In the genomic region with DNA sequence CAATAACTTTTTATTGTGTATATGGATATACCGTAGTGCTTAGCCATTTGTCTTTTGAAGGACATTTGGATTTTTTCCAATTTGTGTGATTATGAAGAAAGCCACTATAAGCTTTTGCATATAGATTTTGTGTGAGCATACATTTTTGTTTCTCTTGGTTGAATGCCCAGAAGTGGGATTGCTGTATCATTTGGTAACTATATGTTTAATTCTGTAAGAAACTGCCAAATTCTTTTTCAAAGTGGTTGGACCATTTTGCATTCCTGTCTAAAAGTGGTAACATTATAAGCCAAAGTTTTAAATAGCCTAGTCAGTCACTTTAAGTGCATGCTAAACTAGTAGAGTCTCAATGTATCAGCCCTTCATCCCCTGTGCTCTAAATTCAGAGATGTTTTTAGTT, we compare ENCODE assay signal across 22 mouse cellular contexts. TPM values are rescaled to one million over a fixed set of nuclear protein-coding genes. Genes with fewer than 3 reads are reported as not detected.
DNase-seq lines count a peak whose midpoint lies in the region; ATAC-seq and TF ChIP-seq lines count a peak whose summit lies in the region.
"Had no signal": no experiment of that assay in that cellular context is flagged by ENCODE, and none has a peak within 500 bp of the region (broad histone marks: within the 10 kb centered on the region; RNA-seq: fewer than 3 reads in every experiment).

No protein-coding gene starts in this region.

- ATAC-seq in forebrain, postnatal 0 days, result peak; percentile 19; the same call in 1 of the 2 replicates
- no peak for ATAC-seq in forebrain, embryonic 12.5 days (ENCODE audit: low FRiP score)
- ATAC-seq in lung, embryonic 14.5 days (ENCODE audit: insufficient read depth), result no peak
- ATAC-seq: hindbrain, postnatal 0 days had no signal

- DNase-seq in forebrain, postnatal 0 days, result peak; percentile 46
- peak; percentile 75 for DNase-seq in lung, embryonic 14.5 days
- DNase-seq in lung, postnatal 14 days, result no peak
- DNase-seq in brain, adult 2 months (ENCODE audit: low read depth, low spot score), result peak; percentile 64
- DNase-seq in telencephalon, adult 2 months (ENCODE audit: low read depth, low spot score), result peak; percentile 72
- DNase-seq in heart, postnatal 36 days, result no peak
- DNase-seq: adrenal gland, adult 2 months; adrenal gland, postnatal 25 days; cerebellum, adult 2 months; cerebellum, postnatal 14 days; embryo, embryonic 11 days; gastrocnemius, postnatal 10 days; heart, adult 18-20 months; heart, postnatal 10 days had no signal

- TF ChIP-seq CTCF in forebrain, postnatal 0 days (IDR thresholded peaks at IDR 0.05; ENCODE audit: low read depth), result no peak
- no peak for TF ChIP-seq CTCF in lung, embryonic 14.5 days (IDR thresholded peaks at IDR 0.05; ENCODE audit: low read depth)

- H3K9me3 ChIP-seq in forebrain, postnatal 0 days (ENCODE audit: low read length), result no peaks in the 10 kb centered on the region
- no peaks in the 10 kb centered on the region for H3K9me3 ChIP-seq in forebrain, embryonic 12.5 days
- H3K9me3 ChIP-seq in lung, embryonic 14.5 days (ENCODE audit: low read depth, low read length), result no peaks in the 10 kb centered on the region
- H3K9me3 ChIP-seq: embryonic facial prominence, embryonic 12.5 days; heart, embryonic 10.5 days; hindbrain, embryonic 13.5 days had no signal

- peaks cover 15% of the 10 kb centered on the region for H3K4me1 ChIP-seq in forebrain, postnatal 0 days (ENCODE audit: insufficient read depth)
- H3K4me1 ChIP-seq in forebrain, embryonic 12.5 days, result peaks cover 39% of the 10 kb centered on the region
- H3K4me1 ChIP-seq in lung, embryonic 14.5 days (ENCODE audit: insufficient read depth), result no peaks in the 10 kb centered on the region

- no peak overlapping the region for H3K27ac ChIP-seq in forebrain, postnatal 0 days (ENCODE audit: low read depth, low read length)
- no peak overlapping the region for H3K27ac ChIP-seq in forebrain, embryonic 12.5 days
- no peak overlapping the region; the same call in 1 of the 2 replicates for H3K27ac ChIP-seq in lung, embryonic 14.5 days (ENCODE audit: low read depth)
- H3K27ac ChIP-seq: embryonic facial prominence, embryonic 12.5 days; forebrain, embryonic 10.5 days; heart, embryonic 10.5 days; hindbrain, embryonic 13.5 days; hindbrain, postnatal 0 days had no signal

- no peak overlapping the region for H3K4me3 ChIP-seq in forebrain, postnatal 0 days (ENCODE audit: low read depth, low read length)
- no peak overlapping the region for H3K4me3 ChIP-seq in forebrain, embryonic 12.5 days (replicated peaks)
- H3K4me3 ChIP-seq in lung, embryonic 14.5 days (ENCODE audit: low read depth, low read length), result no peak overlapping the region
- H3K4me3 ChIP-seq: embryonic facial prominence, embryonic 12.5 days; erythroblast, embryonic 14.5 days; forebrain, embryonic 10.5 days; heart, embryonic 10.5 days; hindbrain, embryonic 13.5 days had no signal

- H3K9ac ChIP-seq in forebrain, postnatal 0 days, result no peak overlapping the region
- H3K9ac ChIP-seq in forebrain, embryonic 12.5 days, result no peak overlapping the region
- no peak overlapping the region for H3K9ac ChIP-seq in lung, embryonic 14.5 days
- H3K9ac ChIP-seq: embryonic facial prominence, embryonic 12.5 days; hindbrain, embryonic 13.5 days had no signal

- H3K36me3 ChIP-seq in forebrain, postnatal 0 days (ENCODE audit: insufficient read depth), result peaks cover 17% of the 10 kb centered on the region
- peaks cover 29% of the 10 kb centered on the region for H3K36me3 ChIP-seq in forebrain, embryonic 12.5 days (replicated peaks)
- H3K36me3 ChIP-seq in lung, embryonic 14.5 days (ENCODE audit: insufficient read depth), result no peaks in the 10 kb centered on the region
- H3K36me3 ChIP-seq: heart, embryonic 10.5 days had no signal

- WGBS in forebrain, postnatal 0 days, result 65% methylated on average over 1 of the region's 1 CpGs
- WGBS in forebrain, embryonic 12.5 days, result 96% methylated on average over 1 of the region's 1 CpGs
- 46% methylated on average over 1 of the region's 1 CpGs for WGBS in lung, embryonic 14.5 days

- intact Hi-C loops in heart, postnatal 36 days (cut with DNase I), result no loop called here

- no peak overlapping the region for H3K4me2 ChIP-seq in forebrain, postnatal 0 days (ENCODE audit: low read depth)
- H3K4me2 ChIP-seq in forebrain, embryonic 12.5 days, result no peak overlapping the region
- H3K4me2 ChIP-seq in lung, embryonic 14.5 days, result no peak overlapping the region
- H3K4me2 ChIP-seq: embryonic facial prominence, embryonic 12.5 days; hindbrain, embryonic 13.5 days had no signal

- no peaks in the 10 kb centered on the region for H3K27me3 ChIP-seq in forebrain, postnatal 0 days (ENCODE audit: insufficient read depth, low read length)
- H3K27me3 ChIP-seq in forebrain, embryonic 12.5 days, result no peaks in the 10 kb centered on the region
- H3K27me3 ChIP-seq in lung, embryonic 14.5 days (ENCODE audit: insufficient read depth, low read length), result peaks cover 7% of the 10 kb centered on the region; the same call in 1 of the 2 replicates
- H3K27me3 ChIP-seq: CH12.LX; embryonic facial prominence, embryonic 12.5 days; hindbrain, embryonic 13.5 days had no signal

RNA-seq across cellular contexts. Expression of a gene that starts 6.5 kb away (rescaled TPM):
- total RNA-seq in forebrain, postnatal 0 days (2014; rRNA removed), result 349 and 408 TPM in 2 replicates
- 112 and 163 TPM in 2 replicates for polyA plus RNA-seq in forebrain, postnatal 0 days (2015; fragmentation: Nextera tagmentation; extraction: Ambion mirVana)
- 135 and 149 TPM in 2 replicates for polyA plus RNA-seq in forebrain, embryonic 12.5 days (2016; fragmentation: Nextera tagmentation; extraction: Ambion mirVana)
- polyA plus RNA-seq in lung, embryonic 14.5 days (2014; fragmentation: Nextera tagmentation; extraction: Ambion mirVana), result 0.78 and 1.0 TPM in 2 replicates
- 1 to 10 TPM in 1 of 2 experiments, under 1 TPM in 1; 0.24 to 1.1 TPM for total RNA-seq in heart, postnatal 36 days (2021)
- polyA plus RNA-seq: erythroblast, embryonic 14.5 days had no signal

Comparison
In these comparisons a context has a peak if more than half of its experiments do, and no peak if none do; other contexts are left out.
1. DNase-seq: peak in forebrain, postnatal 0 days (single experiment), lung, embryonic 14.5 days (single experiment), brain, adult 2 months (single experiment) and telencephalon, adult 2 months (single experiment); none in lung, postnatal 14 days (single experiment) and heart, postnatal 36 days (0 of 2).
2. RNA of a gene that starts 6.5 kb away (polyA plus RNA-seq): 112 to 163 TPM in forebrain, postnatal 0 days and 135 to 149 TPM in forebrain, embryonic 12.5 days; 0.78 to 1.0 TPM in lung, embryonic 14.5 days; every median in the first group is over 10 times any median in the second.